Mouse (Mus musculus) intestine, embryonic 14.5 days (tissue): Measurements from ENCODE around the gene Slc16a4. TPM values are rescaled to one million over a fixed set of nuclear protein-coding genes. Genes with fewer than 3 reads are reported as not detected.

Experiments used
- ATAC-seq: fragments of 200-750 bp; cut with Nextera tagmentation; replicated peaks from 2 replicates; pipeline ENCODE4 v1.8.0; 2017; ENCODE audit warnings: low read depth, moderate number of reproducible peaks, moderate TSS enrichment, moderate library complexity; ENCODE audit not compliant: low FRiP score, low TSS enrichment
- DNase-seq: peaks from one replicate; pipeline ENCODE4 v3.0.0-alpha.2; 2018; ENCODE audit warnings: low spot score
- H3K27ac ChIP-seq: fragments of 300-500 bp; sonication (generic); 2 replicates; pipeline ENCODE4 v1.5.1; 2014; ENCODE audit warnings: low read depth, mild to moderate bottlenecking, control low read depth
- H3K27me3 ChIP-seq: fragments of 300-500 bp; sonication (generic); replicated peaks from 2 replicates; pipeline ENCODE4 v1.6.1; 2014; ENCODE audit warnings: low read length, control low read depth; ENCODE audit not compliant: control insufficient read depth, insufficient read depth
- H3K36me3 ChIP-seq: fragments of 300-500 bp; sonication (generic); 2 replicates; pipeline ENCODE4 v1.6.1; 2014; ENCODE audit warnings: low read length, control low read depth; ENCODE audit not compliant: control insufficient read depth, insufficient read depth
- H3K4me1 ChIP-seq: fragments of 300-500 bp; sonication (generic); replicated peaks from 2 replicates; pipeline ENCODE4 v1.6.1; 2014; ENCODE audit warnings: low read length, control low read depth, mixed read lengths; ENCODE audit not compliant: control insufficient read depth, insufficient read depth
- H3K4me2 ChIP-seq: fragments of 300-500 bp; sonication (generic); 2 replicates; pipeline ENCODE4 v1.6.1; 2014; ENCODE audit warnings: low read length
- H3K4me3 ChIP-seq: fragments of 300-500 bp; sonication (generic); 2 replicates; pipeline ENCODE4 v1.5.1; 2014; ENCODE audit warnings: low read depth, low read length, control low read depth, mixed read lengths
- H3K9ac ChIP-seq: fragments of 300-500 bp; sonication (generic); 2 replicates; pipeline ENCODE4 v1.6.1; 2014; ENCODE audit warnings: mild to moderate bottlenecking, low read length
- H3K9me3 ChIP-seq: fragments of 300-500 bp; sonication (generic); 2 replicates; pipeline ENCODE4 v1.6.1; 2016; ENCODE audit warnings: low read length, control low read depth; ENCODE audit not compliant: control insufficient read depth
- WGBS: fragments of 180-500 bp; shearing (Covaris S2); extraction: QIAGEN DNeasy Blood & Tissue Kit; methylation state at CpG from one replicate; pipeline ENCODE4 v1.1.7; 2014; 5-methylcytosine and 5-hydroxymethylcytosine counted together
- polyA plus RNA-seq: library from polyadenylated mRNA; unstranded; fragments of >200 nt; fragmentation: Nextera tagmentation; extraction: Ambion mirVana; gene quantifications from 2 replicates; pipeline ENCODE4 v1.2.1, GENCODE M21; 2014

Gene Slc16a4
- polyA plus RNA-seq, 1 experiment from 2014 or later = 3.7 TPM

- peaks cover 26% of the 10 kb centered on the region for H3K4me1 ChIP-seq
- DNase-seq = peak; percentile 67
- H3K9me3 ChIP-seq = no peaks in the 10 kb centered on the region
- peak; percentile 0; the same call in 1 of the 2 replicates for ATAC-seq
- WGBS = 11% methylated on average over 12 of the region's 12 CpGs
- H3K27ac ChIP-seq = peak overlapping the region; percentile 97
- H3K27me3 ChIP-seq = no peaks in the 10 kb centered on the region
- peak overlapping the region; percentile 90 for H3K9ac ChIP-seq
- peaks cover 20% of the 10 kb centered on the region for H3K36me3 ChIP-seq
- peak overlapping the region; percentile 95 for H3K4me3 ChIP-seq
- peak overlapping the region; percentile 80 for H3K4me2 ChIP-seq
Observed at GRCm38 (mm10) chr3:107334202-107334934, 43.3 kb downstream of the Slc16a4 start.

GRCm38 (mm10) chr3:107343971-107344370 lies 52.9 kb downstream of the Slc16a4 start:
- ATAC-seq (no peak), DNase-seq (no peak)
- Histone ChIP-seq H3K36me3 (no peaks in the 10 kb centered on the region), H3K4me2 (no peak overlapping the region), H3K27me3 (no peaks in the 10 kb centered on the region), H3K27ac (no peak overlapping the region), H3K4me3 (no peak overlapping the region), H3K9ac (no peak overlapping the region), H3K4me1 (no peaks in the 10 kb centered on the region), H3K9me3 (no peaks in the 10 kb centered on the region)
- 47% methylated on average over 3 of the region's 3 CpGs for WGBS

DNA sequence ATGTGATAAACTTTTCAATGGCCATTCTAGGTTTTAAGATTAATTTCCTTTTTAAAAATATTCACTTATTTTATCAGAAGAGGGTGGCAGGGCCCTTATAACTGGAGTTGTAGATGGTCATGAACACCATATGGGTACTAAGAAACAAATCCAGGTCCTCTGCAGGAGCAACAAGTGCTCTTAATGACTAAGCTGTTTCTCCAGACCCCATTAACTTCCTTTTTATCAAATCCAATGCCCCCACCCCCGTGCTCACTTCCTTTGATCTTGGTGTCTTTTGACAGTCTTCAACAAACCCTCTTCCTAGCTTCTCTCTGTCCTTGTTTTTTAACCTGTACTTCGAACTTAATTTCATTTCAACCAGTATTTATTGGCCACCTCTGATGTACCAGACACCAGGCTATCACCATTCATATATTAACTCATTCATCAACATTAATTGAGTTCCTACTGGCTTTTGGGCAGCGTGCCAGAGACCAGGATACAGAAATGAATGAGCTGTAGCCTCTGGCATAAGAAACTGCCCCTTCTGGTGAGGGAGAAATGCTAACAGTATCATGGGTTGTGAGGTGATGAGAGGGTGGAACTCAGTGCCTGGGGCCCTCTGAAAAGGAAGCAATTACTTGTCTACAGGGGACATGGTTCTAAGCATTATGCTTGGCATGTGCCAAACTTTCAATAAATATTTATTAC lies 54.1 kb downstream of the Slc16a4 start:
- DNase-seq (no peak), ATAC-seq (no peak)
- Histone ChIP-seq H3K27me3 (no peaks in the 10 kb centered on the region), H3K9ac (no peak overlapping the region), H3K36me3 (no peaks in the 10 kb centered on the region), H3K4me1 (no peaks in the 10 kb centered on the region), H3K4me3 (no peak overlapping the region), H3K9me3 (no peaks in the 10 kb centered on the region), H3K4me2 (no peak overlapping the region), H3K27ac (no peak overlapping the region)
- 39% methylated on average over 3 of the region's 3 CpGs for WGBS

DNA sequence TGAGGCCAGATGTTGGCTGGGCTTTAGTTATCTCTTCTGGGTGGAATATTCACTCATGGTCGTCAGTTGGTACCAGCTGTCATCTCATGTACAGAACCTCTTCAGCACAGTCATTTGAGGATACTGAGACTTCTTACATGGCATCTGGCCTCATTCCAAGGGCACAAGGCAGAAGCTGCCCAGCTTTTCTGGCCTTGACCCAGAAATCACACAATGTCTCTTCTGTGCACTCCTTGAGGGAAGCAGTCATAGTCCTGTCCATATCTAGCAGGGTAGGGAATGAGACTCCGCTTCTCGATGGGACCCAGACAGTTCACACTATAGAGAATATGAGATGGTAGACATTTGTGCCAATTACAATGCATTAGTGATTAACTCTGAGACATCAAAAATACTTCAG lies 58.0 kb downstream of the Slc16a4 start:
- ATAC-seq (no peak), DNase-seq (no peak)
- H3K9ac ChIP-seq = no peak overlapping the region
- no peaks in the 10 kb centered on the region for H3K4me1 ChIP-seq
- H3K4me3 ChIP-seq = no peak overlapping the region
- H3K27ac ChIP-seq = no peak overlapping the region
- WGBS = 74% methylated on average over 3 of the region's 3 CpGs
- no peaks in the 10 kb centered on the region for H3K36me3 ChIP-seq
- no peak overlapping the region for H3K4me2 ChIP-seq
- H3K27me3 ChIP-seq = no peaks in the 10 kb centered on the region
- no peaks in the 10 kb centered on the region for H3K9me3 ChIP-seq

DNA sequence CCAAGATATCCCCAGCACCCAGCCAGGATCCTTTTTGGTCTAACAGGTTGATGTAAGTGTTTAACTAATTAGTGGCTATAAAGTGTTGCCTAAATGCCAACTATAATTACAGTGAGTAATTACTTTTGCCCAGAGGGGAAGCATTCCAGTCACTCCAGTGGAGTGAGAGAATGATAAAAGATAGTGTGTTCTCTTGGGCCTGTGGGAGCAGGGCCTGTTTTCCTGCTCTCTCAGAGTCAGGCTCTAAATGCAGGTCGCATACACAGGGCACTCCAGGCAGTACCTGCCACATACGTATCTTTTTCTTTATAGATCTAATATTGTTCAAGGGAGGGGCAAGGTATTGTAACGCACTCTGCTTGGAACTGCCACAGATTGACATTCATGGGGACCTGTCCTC lies 60.7 kb downstream of the Slc16a4 start:
- H3K27ac ChIP-seq = no peak overlapping the region
- H3K9me3 ChIP-seq = no peaks in the 10 kb centered on the region
- no peak for ATAC-seq
- H3K36me3 ChIP-seq = no peaks in the 10 kb centered on the region
- no peak overlapping the region for H3K4me2 ChIP-seq
- H3K27me3 ChIP-seq = no peaks in the 10 kb centered on the region
- no peak for DNase-seq
- no peaks in the 10 kb centered on the region for H3K4me1 ChIP-seq
- WGBS = 54% methylated on average over 3 of the region's 3 CpGs
- H3K4me3 ChIP-seq = no peak overlapping the region
- no peak overlapping the region for H3K9ac ChIP-seq

GRCm38 (mm10) chr3:107355618-107356260 lies 64.7 kb downstream of the Slc16a4 start:
- H3K9me3 ChIP-seq = no peaks in the 10 kb centered on the region
- H3K4me3 ChIP-seq = no peak overlapping the region
- no peak overlapping the region for H3K9ac ChIP-seq
- H3K4me2 ChIP-seq = no peak overlapping the region
- no peaks in the 10 kb centered on the region for H3K4me1 ChIP-seq
- H3K36me3 ChIP-seq = no peaks in the 10 kb centered on the region
- H3K27me3 ChIP-seq = 0 out of 2 replicates have a peak, but pooled peaks cover 3% of the 10 kb centered on the region
- ATAC-seq (no peak), DNase-seq (no peak)
- no peak overlapping the region for H3K27ac ChIP-seq
- 80% methylated on average over 6 of the region's 6 CpGs for WGBS

GRCm38 (mm10) chr3:107356964-107357441 lies 66.0 kb downstream of the Slc16a4 start:
- peak; percentile 90 for ATAC-seq
- H3K36me3 ChIP-seq = no peaks in the 10 kb centered on the region
- H3K27me3 ChIP-seq = 0 out of 2 replicates have a peak, but pooled peaks cover 3% of the 10 kb centered on the region
- H3K9ac ChIP-seq = 0 out of 2 replicates have a peak overlapping the region, but pooled peaks have one; percentile 25
- H3K4me2 ChIP-seq = peak overlapping the region; percentile 7; the same call in 1 of the 2 replicates
- WGBS = 1% methylated on average over 11 of the region's 11 CpGs
- H3K27ac ChIP-seq = no peak overlapping the region
- DNase-seq = peak; percentile 77
- H3K4me3 ChIP-seq = no peak overlapping the region
- H3K9me3 ChIP-seq = no peaks in the 10 kb centered on the region
- no peaks in the 10 kb centered on the region for H3K4me1 ChIP-seq

GRCm38 (mm10) chr3:107357700-107358234 lies 66.7 kb downstream of the Slc16a4 start:
- Histone ChIP-seq H3K27me3 (0 out of 2 replicates have a peak, but pooled peaks cover 3% of the 10 kb centered on the region), H3K27ac (no peak overlapping the region), H3K4me2 (no peak overlapping the region), H3K36me3 (no peaks in the 10 kb centered on the region), H3K9me3 (no peaks in the 10 kb centered on the region), H3K4me3 (no peak overlapping the region), H3K9ac (no peak overlapping the region), H3K4me1 (no peaks in the 10 kb centered on the region)
- ATAC-seq (no peak), DNase-seq (no peak)
- WGBS = 54% methylated on average over 3 of the region's 3 CpGs
